Mouse (Mus musculus): ENCODE measurements around the gene 5730596B20Rik. TPM values are rescaled to one million over a fixed set of nuclear protein-coding genes. Genes with fewer than 3 reads are reported as not detected.

The 5730596B20Rik gene
- total RNA-seq, 1 experiment from 2014 or later, result not detected

DNA sequence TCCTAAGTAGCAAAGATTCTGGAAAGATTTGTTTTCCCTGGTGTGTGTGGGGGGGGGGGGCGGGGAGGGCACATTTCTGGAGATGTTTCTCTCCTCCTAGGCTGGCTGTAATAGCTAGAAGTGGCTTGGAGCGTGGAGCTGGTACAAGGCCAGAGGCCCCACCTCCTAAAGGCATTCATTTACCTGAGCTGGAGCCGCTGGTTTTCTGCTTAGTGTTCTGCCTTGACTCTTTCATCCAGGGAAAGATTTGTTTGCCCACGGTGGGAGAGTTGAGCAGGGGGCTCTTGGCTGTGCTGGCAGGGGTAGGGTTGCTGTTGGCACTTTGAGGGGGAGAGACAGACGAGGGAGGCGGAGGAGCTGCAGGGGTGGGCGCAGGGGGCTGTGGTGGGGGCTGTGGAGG, 5.4 kb upstream of the 5730596B20Rik start:
- no peak for ATAC-seq (ENCODE audit: extremely low read depth, insufficient number of reproducible peaks, low FRiP score, poor library complexity, severe bottlenecking)

DNA sequence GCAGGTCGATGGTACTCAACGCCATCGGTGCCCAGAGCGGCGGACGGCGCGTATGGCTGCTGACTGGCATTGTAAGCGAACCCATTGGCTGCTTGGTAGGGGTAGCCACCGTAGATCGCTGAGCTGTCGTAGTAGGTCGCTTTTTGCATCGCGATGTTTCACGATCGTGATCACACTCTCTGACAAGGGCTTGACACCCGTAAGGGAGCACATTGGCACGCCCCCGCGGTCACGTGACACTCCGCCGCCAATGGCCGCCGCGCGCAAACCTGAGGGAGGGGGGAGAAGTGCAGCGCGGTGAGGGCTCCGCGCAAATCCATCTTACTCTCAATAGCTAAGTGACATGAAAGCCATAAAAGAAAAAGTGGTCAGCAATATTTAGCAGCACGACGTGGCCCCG, 4.8 kb upstream of the 5730596B20Rik start:
- ATAC-seq (ENCODE audit: extremely low read depth, insufficient number of reproducible peaks, low FRiP score, poor library complexity, severe bottlenecking), result no peak

DNA sequence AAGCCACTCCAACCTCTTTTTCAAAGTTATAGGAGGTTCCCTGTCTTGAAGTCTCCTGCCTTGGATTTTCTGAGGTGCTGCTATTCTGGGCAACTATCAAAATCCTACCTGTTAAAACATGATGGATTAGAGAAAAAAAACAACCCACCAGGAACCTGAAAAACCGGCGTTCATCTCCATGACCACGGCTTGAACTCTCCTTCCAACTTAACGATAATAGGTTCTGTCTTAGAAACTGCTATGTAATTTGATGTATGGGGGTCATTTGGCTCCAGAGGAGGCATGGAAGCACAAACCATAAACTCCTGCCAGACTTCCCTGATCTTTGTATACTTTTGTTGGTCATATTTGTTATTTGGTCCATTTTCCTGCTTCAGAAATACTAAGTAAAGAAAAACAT, 3.6 kb upstream of the 5730596B20Rik start:
- no peak for ATAC-seq (ENCODE audit: extremely low read depth, insufficient number of reproducible peaks, low FRiP score, poor library complexity, severe bottlenecking)

DNA sequence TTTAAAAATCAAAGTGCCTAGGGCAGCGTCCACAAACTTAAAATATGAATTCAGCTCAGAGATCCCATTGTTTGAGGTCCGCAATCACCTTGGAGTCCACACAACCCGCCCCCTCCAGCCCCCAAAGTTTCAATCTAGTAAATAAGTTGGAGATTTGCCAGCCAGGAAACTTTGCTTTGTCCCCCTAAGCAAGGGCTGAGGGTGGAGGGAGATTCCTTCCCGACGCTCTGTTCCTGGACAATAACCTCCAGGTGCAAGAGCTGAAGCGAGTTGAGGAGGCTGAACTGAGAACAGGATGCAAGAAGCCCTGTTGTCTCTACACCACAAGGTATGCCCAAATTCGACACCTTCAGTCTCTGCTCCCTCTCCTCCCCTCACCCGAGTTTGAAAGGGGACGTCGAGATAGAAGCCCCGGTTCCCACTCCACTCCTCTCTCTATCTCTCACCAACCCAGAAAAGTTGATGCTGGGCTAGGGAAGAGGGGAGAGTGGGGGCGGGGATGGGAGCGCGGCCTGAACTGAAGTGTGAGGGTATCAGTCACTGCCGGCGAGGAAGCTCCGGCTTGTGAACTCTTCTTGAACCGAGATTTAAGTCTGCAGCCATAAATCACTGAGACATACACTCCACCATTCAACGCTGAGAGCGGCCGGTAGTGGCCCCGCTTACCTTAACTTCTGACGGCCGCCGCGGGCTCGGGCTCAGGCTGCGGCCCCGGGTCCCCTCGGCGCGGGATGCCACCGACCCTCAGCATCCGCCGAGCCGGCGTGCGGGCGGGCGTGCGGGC, 2.1 kb upstream of the 5730596B20Rik start:
- no peak for ATAC-seq (ENCODE audit: extremely low read depth, insufficient number of reproducible peaks, low FRiP score, poor library complexity, severe bottlenecking)

DNA sequence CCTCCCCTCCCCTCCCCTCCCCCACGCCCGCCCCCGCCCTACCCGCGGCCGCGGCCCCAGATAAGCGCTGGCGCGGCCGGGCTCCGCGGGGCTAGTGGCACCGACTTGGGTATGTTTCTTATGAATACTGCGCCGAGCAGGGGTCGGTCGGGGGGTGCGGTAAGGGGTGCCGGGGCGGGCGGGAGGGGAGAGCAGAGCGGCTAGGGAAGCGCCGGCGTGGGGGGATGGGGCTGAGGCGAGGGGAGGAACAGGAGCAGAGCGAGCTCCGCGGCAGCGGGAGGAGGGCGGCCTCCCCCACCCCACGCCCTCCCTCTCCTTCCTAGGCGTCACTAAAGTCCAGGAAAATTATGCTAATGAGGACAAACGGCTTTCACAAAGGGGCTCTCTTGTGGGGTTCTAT, 1.4 kb upstream of the 5730596B20Rik start:
- no peak for ATAC-seq (ENCODE audit: extremely low read depth, insufficient number of reproducible peaks, low FRiP score, poor library complexity, severe bottlenecking)

DNA sequence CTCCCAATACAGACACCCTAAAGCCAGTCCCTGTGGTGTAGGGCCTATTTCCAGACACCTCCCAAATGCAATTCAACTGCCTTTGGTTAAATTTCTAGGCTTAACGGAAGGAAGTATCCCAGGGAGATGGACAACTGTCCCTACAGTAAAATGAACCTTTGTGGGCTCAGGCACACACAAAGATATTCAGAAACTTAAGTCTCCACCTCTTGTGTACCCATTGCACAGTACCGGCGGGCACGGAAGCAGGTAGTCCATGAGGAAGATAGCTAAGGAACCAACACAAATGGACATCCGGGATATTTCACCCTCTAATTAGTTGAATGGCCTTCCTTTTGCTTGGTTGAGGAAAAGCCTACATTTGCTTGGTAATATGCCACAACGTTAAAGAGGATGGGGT, 907 bp upstream of the 5730596B20Rik start:
- no peak for ATAC-seq (ENCODE audit: extremely low read depth, insufficient number of reproducible peaks, low FRiP score, poor library complexity, severe bottlenecking)

DNA sequence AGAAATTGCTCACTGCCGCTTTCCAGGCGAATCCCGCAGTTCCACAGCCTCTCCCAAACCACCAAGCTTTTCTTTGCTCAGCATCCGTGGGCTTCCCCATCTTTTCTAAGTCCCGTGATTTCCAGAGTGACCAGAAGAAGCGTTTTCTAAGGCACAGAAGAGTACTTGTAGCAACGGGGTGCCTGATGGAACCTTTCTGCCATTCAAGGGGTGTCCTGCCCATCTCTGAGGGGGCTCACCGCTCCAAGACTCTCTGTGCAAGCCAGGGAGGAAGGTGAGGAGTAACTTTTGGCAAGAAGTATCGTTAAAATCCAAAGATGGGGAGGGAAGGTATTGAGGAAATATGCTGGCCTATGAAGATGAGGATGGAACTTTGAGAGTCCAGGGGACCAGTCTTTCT, 508 bp downstream of the 5730596B20Rik start:
- no peak for ATAC-seq (ENCODE audit: extremely low read depth, insufficient number of reproducible peaks, low FRiP score, poor library complexity, severe bottlenecking)

DNA sequence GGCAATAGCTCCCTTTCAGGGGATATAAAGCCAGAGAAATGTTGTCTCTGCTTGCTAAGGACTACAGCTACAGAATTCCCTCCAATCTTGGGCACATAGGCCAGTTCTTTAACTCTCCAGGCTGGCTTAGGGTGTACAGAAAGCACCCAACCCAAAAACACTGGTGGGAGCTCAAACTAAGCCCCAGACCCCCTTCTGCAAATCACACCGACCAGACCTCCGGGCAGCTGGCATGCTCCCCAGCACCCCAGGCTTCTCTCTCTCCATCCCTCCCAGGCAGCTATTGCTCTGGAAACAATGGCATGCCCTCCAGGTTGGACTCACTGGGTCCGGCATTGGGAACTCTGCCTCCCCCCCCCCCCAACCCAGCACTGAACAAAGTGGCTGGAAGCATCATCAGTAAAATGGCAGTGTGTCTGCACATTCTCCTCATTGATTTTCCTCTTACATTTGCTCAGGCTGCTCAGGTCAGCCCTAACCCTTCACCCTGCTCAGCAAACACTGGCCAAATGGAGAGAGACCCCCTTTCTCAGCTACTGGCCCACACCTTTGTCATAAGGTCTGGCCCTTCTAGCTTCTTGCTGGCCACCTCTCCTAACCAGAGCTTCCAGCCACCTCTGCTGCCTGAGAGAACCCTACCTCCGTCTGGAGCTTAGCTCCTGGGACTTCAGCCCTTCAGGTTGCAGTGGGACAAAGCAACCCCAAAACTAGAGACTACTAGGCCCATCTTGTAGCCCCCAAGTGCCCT, 1.8 kb downstream of the 5730596B20Rik start:
- ATAC-seq (ENCODE audit: extremely low read depth, insufficient number of reproducible peaks, low FRiP score, poor library complexity, severe bottlenecking), result no peak

DNA sequence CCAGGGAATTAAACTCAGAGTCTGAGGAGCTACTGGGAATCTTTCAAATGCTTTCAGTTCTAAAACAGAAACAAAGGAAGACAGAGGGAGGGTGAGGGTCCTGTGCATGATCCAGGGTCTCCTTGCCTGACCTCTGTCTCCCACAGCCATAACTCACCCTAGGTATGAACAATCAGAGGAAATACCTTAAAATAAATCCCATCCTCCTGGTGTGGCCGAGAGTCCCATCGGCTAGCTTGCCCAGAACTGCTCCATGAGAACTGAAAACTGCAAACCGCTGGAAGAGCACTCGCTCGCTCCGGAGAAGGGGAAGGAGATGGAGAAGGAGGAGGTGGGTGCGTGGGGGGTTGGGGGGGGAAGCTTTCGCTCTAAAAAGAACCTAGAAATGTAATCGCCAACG, 2.4 kb downstream of the 5730596B20Rik start:
- no peak for ATAC-seq (ENCODE audit: extremely low read depth, insufficient number of reproducible peaks, low FRiP score, poor library complexity, severe bottlenecking)

DNA sequence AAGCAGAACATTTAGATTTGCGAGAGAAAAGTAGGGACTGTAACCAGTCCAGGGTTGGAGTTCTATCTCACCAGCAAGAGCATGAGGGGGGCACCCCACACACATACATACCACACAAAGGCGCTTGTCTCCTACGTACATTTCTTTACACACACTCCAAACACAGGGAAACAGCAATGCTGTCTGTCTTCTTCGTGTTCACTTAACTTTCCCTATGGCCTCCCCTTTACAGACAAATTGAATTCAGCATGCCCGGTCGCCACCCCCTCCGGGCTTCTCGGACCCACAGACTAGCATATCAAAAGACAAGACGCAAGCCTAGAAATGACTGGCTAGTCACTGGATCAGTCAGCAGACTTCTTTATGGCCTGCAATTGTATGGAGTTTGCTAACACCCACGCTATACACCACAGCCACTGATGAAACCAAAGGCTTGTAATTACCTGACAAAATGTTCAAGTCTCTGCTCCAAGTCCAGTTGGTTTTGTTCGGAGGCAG, 3.0 kb downstream of the 5730596B20Rik start:
- no peak for ATAC-seq (ENCODE audit: extremely low read depth, insufficient number of reproducible peaks, low FRiP score, poor library complexity, severe bottlenecking)

DNA sequence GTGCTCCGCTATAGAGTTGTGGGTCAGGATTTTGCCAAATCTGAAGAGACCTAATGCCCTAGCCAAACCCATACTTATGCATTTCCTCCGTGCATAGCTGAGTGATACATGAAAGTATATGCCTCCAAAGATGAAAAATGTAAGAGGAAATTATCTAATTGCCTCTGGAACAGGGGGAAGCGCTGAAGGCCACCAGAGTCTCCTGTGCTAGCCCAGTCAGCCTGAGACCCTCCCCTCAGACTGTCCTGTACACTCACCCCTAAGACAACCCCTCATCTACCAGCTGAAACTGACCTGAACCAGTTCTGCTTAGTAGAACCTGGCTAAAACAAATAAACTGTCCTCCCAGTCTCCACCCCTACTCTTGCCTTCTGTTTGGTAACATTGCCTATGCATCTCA, 3.4 kb downstream of the 5730596B20Rik start:
- ATAC-seq (ENCODE audit: extremely low read depth, insufficient number of reproducible peaks, low FRiP score, poor library complexity, severe bottlenecking), result no peak

DNA sequence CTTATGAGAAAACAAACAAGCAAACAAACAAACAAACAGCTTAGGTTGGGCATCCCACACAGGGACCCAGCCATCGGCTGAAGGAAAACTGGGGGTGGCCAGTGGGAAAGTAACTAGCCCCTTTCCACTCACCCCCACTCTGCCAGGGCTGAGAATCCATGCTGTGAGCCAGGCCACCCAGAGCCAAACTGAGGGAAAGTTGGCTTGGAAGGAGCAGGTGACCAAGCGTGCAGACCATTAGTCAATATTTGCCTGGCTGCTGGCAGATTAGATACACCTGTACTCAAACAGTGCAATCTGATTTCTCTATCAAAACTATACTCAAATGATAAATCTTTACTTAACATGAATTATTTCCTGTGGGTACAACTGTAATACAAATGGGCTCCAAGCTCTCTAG, 4.7 kb downstream of the 5730596B20Rik start:
- ATAC-seq (ENCODE audit: extremely low read depth, insufficient number of reproducible peaks, low FRiP score, poor library complexity, severe bottlenecking), result no peak

DNA sequence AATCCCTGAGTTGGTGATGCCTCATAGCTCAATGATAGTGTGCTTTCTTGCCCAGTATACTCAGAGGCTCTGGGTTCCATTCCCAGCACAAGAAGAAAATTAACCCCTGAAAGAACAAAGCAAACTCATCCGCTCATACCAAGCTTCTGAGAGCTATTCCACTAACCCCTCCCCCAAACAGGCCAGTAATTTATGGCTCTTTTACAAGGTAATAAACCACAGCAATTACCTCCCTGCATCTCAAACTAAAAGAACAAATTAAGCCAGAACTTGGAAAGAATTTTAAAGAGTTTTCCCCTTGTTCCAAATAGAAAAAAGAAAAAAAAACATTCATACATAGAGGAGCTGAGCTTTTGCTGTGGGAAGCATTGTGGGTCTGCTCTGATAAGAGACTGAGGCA, 5.5 kb downstream of the 5730596B20Rik start:
- no peak for ATAC-seq (ENCODE audit: extremely low read depth, insufficient number of reproducible peaks, low FRiP score, poor library complexity, severe bottlenecking)

DNA sequence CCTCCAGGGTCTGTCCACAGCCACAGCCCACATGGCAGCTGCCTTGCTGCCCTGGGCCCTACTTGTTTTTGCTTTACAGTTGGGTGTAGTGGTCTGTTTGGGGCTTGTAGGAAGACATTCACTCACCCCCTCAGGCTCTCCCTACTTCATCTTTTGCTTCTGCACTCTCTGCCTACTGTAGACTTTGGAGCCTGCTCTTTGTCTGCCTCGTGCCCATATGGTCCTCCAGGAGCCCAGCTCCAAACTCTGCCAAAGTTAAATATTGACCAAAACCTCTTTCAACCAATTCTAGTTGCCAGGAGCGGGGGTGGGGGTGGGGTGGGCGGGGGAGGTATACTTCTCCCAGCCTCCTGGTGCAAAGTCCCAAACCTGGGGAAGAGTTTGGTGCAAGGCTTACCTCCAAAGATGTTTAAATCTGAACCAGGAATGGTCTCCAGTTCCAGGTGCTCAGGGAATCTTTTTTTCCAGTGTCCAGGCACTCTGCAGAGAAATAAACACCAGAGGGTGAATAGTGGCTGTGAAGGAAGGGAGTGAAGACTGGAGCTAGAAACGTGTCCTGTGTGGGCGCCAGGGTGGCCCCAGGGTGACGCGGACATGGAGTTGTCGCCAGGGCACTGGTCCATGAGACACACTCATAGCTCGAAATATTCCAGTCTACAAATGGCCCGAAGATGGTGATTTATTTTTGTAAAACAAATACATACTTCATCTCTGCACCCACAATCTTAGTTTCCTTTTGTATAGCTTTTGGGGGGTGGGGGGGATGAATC, 6.2 kb downstream of the 5730596B20Rik start:
- ATAC-seq (ENCODE audit: extremely low read depth, insufficient number of reproducible peaks, low FRiP score, poor library complexity, severe bottlenecking), result no peak

DNA sequence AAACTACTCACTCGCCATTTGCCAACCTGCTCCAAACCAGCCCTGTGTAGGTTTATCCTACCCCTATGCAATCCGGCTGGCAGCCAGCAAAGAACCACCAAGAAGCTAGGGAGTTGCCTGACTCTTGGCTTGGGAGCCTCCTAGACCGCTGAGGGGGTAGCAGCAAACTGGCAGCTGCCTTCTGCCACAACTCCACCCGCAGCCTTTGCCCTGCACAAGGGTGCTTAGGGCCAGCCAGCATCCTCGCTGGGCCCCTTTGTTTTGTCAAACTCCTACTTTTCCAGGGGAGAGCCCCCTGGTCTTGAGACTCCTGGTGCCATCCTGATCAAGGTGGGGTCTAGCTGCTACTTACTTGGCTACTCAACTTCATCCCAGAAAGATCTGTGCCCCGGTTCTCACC, 7.4 kb downstream of the 5730596B20Rik start:
- no peak for ATAC-seq (ENCODE audit: extremely low read depth, insufficient number of reproducible peaks, low FRiP score, poor library complexity, severe bottlenecking)

DNA sequence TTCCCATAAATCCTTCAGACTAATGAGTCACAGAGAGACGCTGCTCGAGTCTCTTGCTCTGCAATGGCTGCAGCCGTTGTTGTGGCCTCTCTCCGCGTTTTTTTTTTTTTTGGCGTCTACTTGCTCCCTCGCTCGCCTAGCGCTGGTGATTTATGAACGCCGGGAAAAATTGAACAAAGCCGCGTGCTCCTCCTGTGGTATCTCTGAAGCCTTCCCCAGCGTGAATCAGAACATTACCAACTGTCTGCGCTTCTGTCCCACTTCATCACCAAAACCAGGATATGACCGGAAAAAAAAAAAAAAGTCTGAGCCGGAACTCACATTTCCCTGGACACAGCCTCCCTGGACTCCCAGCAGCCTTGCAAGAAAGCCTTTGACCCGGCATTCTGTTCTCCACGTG, 7.9 kb downstream of the 5730596B20Rik start:
- no peak for ATAC-seq (ENCODE audit: extremely low read depth, insufficient number of reproducible peaks, low FRiP score, poor library complexity, severe bottlenecking)

DNA sequence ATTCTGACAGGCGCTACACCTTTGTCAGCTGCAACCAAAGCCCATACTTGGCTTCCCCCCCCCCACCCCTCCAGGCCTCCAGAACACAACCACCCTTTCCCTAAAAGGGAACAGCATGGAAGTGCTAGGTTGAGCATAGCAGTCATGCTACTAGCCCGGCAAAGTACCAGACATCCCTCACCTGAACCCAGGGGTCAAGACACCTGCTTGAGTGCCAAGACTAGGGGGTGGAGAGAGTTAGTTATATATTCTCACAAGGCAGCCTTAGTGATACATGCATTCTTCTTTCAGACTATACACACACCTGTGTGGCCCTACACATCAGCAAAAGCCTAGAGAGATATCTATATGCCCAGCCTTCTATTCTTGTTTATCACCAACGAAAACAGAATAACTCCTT, 8.5 kb downstream of the 5730596B20Rik start:
- ATAC-seq (ENCODE audit: extremely low read depth, insufficient number of reproducible peaks, low FRiP score, poor library complexity, severe bottlenecking), result no peak

DNA sequence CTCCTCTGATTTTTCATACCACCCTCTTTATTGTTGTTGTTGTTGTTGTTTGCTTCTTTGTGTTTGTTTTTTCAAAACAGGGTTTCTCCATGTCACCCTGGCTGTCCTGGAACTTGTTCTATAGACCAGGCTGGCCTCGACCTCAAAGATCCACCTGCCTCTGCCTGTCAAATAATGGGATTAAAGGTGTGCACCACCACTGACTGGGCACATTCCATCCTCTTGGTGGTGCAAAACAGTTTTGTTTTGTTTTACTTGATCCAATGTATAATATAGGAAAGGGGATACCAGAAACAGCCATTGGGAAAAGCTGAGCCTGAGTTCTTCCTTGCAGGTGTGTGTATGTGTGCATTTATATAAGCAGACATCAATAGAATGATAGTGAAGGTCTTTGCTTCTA, 9.2 kb downstream of the 5730596B20Rik start:
- no peak for ATAC-seq (ENCODE audit: extremely low read depth, insufficient number of reproducible peaks, low FRiP score, poor library complexity, severe bottlenecking)

DNA sequence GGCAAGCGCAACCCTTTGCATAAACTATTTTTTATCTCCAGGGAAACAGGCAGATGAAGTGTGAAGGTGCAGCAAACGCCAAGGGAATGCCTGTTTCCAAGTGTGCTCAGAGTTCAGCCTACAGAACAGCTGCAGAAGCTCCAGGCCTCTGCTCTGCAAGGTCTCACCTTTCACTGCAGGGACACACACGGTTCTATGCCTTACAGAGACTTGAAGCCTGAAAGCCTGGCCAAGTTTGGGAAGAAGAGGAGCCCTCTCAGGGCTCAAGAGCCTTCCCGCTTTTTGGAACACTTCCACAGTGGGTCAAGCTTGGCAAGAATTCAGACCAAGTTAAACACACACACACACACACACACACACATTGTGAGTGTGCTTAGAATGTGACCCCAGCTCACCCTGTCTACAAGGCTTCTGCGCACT, 11.9 kb downstream of the 5730596B20Rik start:
- ATAC-seq (ENCODE audit: extremely low read depth, insufficient number of reproducible peaks, low FRiP score, poor library complexity, severe bottlenecking), result no peak

DNA sequence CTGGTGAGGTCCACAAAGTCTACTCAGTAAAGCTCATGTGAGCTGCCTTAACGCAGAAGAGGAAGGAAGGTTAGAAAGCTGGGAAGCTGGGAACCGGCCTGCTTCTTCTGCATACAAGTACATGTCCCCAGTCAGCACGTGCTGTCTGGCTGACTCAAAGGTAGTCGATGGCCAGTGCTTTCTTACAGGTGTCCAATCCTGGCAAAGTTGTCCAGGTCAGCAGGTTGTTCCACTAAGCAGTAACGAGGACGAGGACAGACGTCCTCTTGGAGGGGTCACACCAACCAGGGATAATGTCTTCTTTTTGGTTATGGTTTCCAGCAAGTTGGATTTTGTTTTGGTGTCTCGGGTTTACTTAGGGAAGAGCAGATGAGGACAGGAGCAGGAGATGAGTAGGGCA, 12.6 kb downstream of the 5730596B20Rik start:
- ATAC-seq (ENCODE audit: extremely low read depth, insufficient number of reproducible peaks, low FRiP score, poor library complexity, severe bottlenecking), result no peak
